Mouse (Mus musculus) thymus, postnatal 4 days (tissue): ENCODE measurements around the gene Itpr1.

ENCODE experiments used
- DNase-seq: peaks from one replicate; pipeline ENCODE4 v3.0.0; 2021

Gene Itpr1

GRCm38 (mm10) chr6:108214294-108214925 lies 1.5 kb downstream of the Itpr1 start:
- DNase-seq: no peak

GRCm38 (mm10) chr6:108216091-108216490 lies 3.2 kb downstream of the Itpr1 start:
- DNase-seq: no peak

- no peak for DNase-seq
Measured at GRCm38 (mm10) chr6:108216832-108217231, 3.9 kb downstream of the Itpr1 start.

- no peak for DNase-seq
Measured at GRCm38 (mm10) chr6:108217987-108218386, 5.1 kb downstream of the Itpr1 start.

- DNase-seq: no peak
Measured at GRCm38 (mm10) chr6:108222435-108222834, 9.5 kb downstream of the Itpr1 start.

- no peak for DNase-seq
Measured at GRCm38 (mm10) chr6:108222875-108223274, 10.0 kb downstream of the Itpr1 start.

GRCm38 (mm10) chr6:108224361-108224760 lies 11.5 kb downstream of the Itpr1 start:
- no peak for DNase-seq

- DNase-seq: no peak
Measured at GRCm38 (mm10) chr6:108225027-108225426, 12.1 kb downstream of the Itpr1 start.

- no peak for DNase-seq
Measured at GRCm38 (mm10) chr6:108226230-108226629, 13.3 kb downstream of the Itpr1 start.

GRCm38 (mm10) chr6:108227461-108227860 lies 14.6 kb downstream of the Itpr1 start:
- DNase-seq: no peak

- no peak for DNase-seq
Measured at GRCm38 (mm10) chr6:108228048-108228447, 15.2 kb downstream of the Itpr1 start.

GRCm38 (mm10) chr6:108228601-108229000 lies 15.7 kb downstream of the Itpr1 start:
- no peak for DNase-seq

GRCm38 (mm10) chr6:108230608-108231007 lies 17.7 kb downstream of the Itpr1 start:
- DNase-seq: no peak

- DNase-seq: no peak
Measured at GRCm38 (mm10) chr6:108231892-108232710, 19.2 kb downstream of the Itpr1 start.

- no peak for DNase-seq
Measured at GRCm38 (mm10) chr6:108233070-108233469, 20.2 kb downstream of the Itpr1 start.

- DNase-seq: no peak
Measured at GRCm38 (mm10) chr6:108234536-108234935, 21.6 kb downstream of the Itpr1 start.

GRCm38 (mm10) chr6:108235680-108236123 lies 22.8 kb downstream of the Itpr1 start:
- DNase-seq: no peak

GRCm38 (mm10) chr6:108236411-108236921 lies 23.6 kb downstream of the Itpr1 start:
- no peak for DNase-seq

- DNase-seq: no peak
Measured at GRCm38 (mm10) chr6:108236996-108237395, 24.1 kb downstream of the Itpr1 start.

GRCm38 (mm10) chr6:108237585-108237984 lies 24.7 kb downstream of the Itpr1 start:
- no peak for DNase-seq

GRCm38 (mm10) chr6:108238011-108238410 lies 25.1 kb downstream of the Itpr1 start:
- DNase-seq: no peak

- no peak for DNase-seq
Measured at GRCm38 (mm10) chr6:108239056-108239455, 26.2 kb downstream of the Itpr1 start.

- DNase-seq: no peak
Measured at GRCm38 (mm10) chr6:108240004-108240403, 27.1 kb downstream of the Itpr1 start.

GRCm38 (mm10) chr6:108240754-108241153 lies 27.9 kb downstream of the Itpr1 start:
- DNase-seq: no peak
